Mouse (Mus musculus) midbrain, embryonic 16.5 days (tissue): Measurements from ENCODE around the gene Krtap5-4. TPM values are rescaled to one million over a fixed set of nuclear protein-coding genes. Genes with fewer than 3 reads are reported as not detected.

Source experiments
- ATAC-seq: fragments of 200-750 bp; cut with Nextera tagmentation; 2 replicates; pipeline ENCODE4 v1.8.0; 2017; ENCODE audit warnings: moderate TSS enrichment
- H3K27ac ChIP-seq: fragments of 300-500 bp; sonication (generic); 2 replicates; pipeline ENCODE4 v1.5.1; 2014; ENCODE audit warnings: mild to moderate bottlenecking, low read length, mixed read lengths
- H3K27me3 ChIP-seq: fragments of 300-500 bp; sonication (generic); 2 replicates; pipeline ENCODE4 v1.6.1; 2014; ENCODE audit warnings: low read depth, low read length, mixed read lengths; ENCODE audit not compliant: control insufficient read depth, insufficient read depth
- H3K36me3 ChIP-seq: fragments of 300-500 bp; sonication (generic); 2 replicates; pipeline ENCODE4 v1.6.1; 2014; ENCODE audit warnings: mild to moderate bottlenecking, low read length, moderate library complexity, mixed read lengths; ENCODE audit not compliant: control insufficient read depth, insufficient read depth
- H3K4me1 ChIP-seq: fragments of 300-500 bp; sonication (generic); 2 replicates; pipeline ENCODE4 v1.6.1; 2014; ENCODE audit warnings: mild to moderate bottlenecking, low read length, mixed read lengths; ENCODE audit not compliant: control insufficient read depth, insufficient read depth
- H3K4me2 ChIP-seq: fragments of 300-500 bp; sonication (generic); 2 replicates; pipeline ENCODE4 v1.6.1; 2014; ENCODE audit warnings: mild to moderate bottlenecking, low read length, mixed read lengths
- H3K4me3 ChIP-seq: fragments of 300-500 bp; sonication (generic); 2 replicates; pipeline ENCODE4 v1.5.1; 2014; ENCODE audit warnings: low read depth, mild to moderate bottlenecking, low read length, moderate library complexity, mixed read lengths
- H3K9ac ChIP-seq: fragments of 300-500 bp; sonication (generic); 2 replicates; pipeline ENCODE4 v1.6.1; 2014; ENCODE audit warnings: low read depth, low read length, mixed read lengths
- H3K9me3 ChIP-seq: fragments of 300-500 bp; sonication (generic); replicated peaks from 2 replicates; pipeline ENCODE4 v1.6.1; 2014; ENCODE audit warnings: mild to moderate bottlenecking, low read length, mixed read lengths; ENCODE audit not compliant: control insufficient read depth, poor library complexity, severe bottlenecking
- WGBS: fragments of 180-500 bp; shearing (Covaris S2); extraction: QIAGEN DNeasy Blood & Tissue Kit; methylation state at CpG from one replicate; pipeline ENCODE4 v1.1.7; 2014; 5-methylcytosine and 5-hydroxymethylcytosine counted together
- polyA plus RNA-seq: library from polyadenylated mRNA; unstranded; fragments of >200 nt; fragmentation: Nextera tagmentation; extraction: Ambion mirVana; gene quantifications from 2 replicates; pipeline ENCODE4 v1.2.1, GENCODE M21; 2015

The Krtap5-4 gene
- polyA plus RNA-seq, 1 experiment from 2014 or later: not detected

- Histone ChIP-seq H3K4me2 (no peak overlapping the region), H3K4me1 (peaks cover 5% of the 10 kb centered on the region; the same call in 1 of the 2 replicates), H3K36me3 (no peaks in the 10 kb centered on the region), H3K27me3 (no peaks in the 10 kb centered on the region), H3K9me3 (no peaks in the 10 kb centered on the region), H3K4me3 (no peak overlapping the region), H3K27ac (peak overlapping the region; percentile 31; the same call in 1 of the 2 replicates), H3K9ac (no peak overlapping the region)
- ATAC-seq: peak; percentile 70; the same call in 1 of the 2 replicates
- 40% methylated on average over 5 of the region's 5 CpGs for WGBS
These were observed 48.2 kb downstream of the Krtap5-4 start for GRCm38 (mm10) chr7:142351569-142351968.

- Histone ChIP-seq H3K4me3 (no peak overlapping the region), H3K9me3 (no peaks in the 10 kb centered on the region), H3K27ac (no peak overlapping the region), H3K36me3 (no peaks in the 10 kb centered on the region), H3K4me1 (peaks cover 5% of the 10 kb centered on the region; the same call in 1 of the 2 replicates), H3K4me2 (no peak overlapping the region), H3K27me3 (no peaks in the 10 kb centered on the region), H3K9ac (no peak overlapping the region)
- WGBS: 84% methylated on average over 5 of the region's 5 CpGs
- ATAC-seq: no peak
These were observed 50.5 kb downstream of the Krtap5-4 start for GRCm38 (mm10) chr7:142353854-142354253.

Other genes with a start within 250 kb of the Krtap5-4 start
- gene Mob2, start 242.5 kb upstream of the Krtap5-4 start, polyA plus RNA-seq: 47.5 and 50.3 TPM in 2 replicates
- gene Dusp8, start 207.7 kb upstream of the Krtap5-4 start, polyA plus RNA-seq: 113 and 128 TPM in 2 replicates
- gene Gm45618, start 182.8 kb upstream of the Krtap5-4 start, polyA plus RNA-seq: 0.30 TPM in 1 of 2 replicates, not detected in the other
- not detected in 2 replicates for gene Gm39115, start 167.5 kb upstream of the Krtap5-4 start, polyA plus RNA-seq
- gene Gm45337, start 158.9 kb upstream of the Krtap5-4 start, polyA plus RNA-seq: not detected in 2 replicates
- not detected in 2 replicates for gene Gm29735, start 146.4 kb upstream of the Krtap5-4 start, polyA plus RNA-seq
- not detected in 2 replicates for gene Gm4553, start 137.8 kb upstream of the Krtap5-4 start, polyA plus RNA-seq
- not detected in 2 replicates for gene Krtap5-2, start 127.5 kb upstream of the Krtap5-4 start, polyA plus RNA-seq
- gene Gm10153, start 113.2 kb upstream of the Krtap5-4 start, polyA plus RNA-seq: not detected in 2 replicates
- gene Krtap5-3, start 102.2 kb upstream of the Krtap5-4 start, polyA plus RNA-seq: not detected in 2 replicates
- not detected in 2 replicates for gene Gm7579, start 91.7 kb upstream of the Krtap5-4 start, polyA plus RNA-seq
- gene Krtap5-5, start 73.6 kb upstream of the Krtap5-4 start, polyA plus RNA-seq: not detected in 2 replicates
- not detected in 2 replicates for gene Gm40460, start 62.5 kb upstream of the Krtap5-4 start, polyA plus RNA-seq
- not detected in 2 replicates for gene Gm2431, start 45.2 kb upstream of the Krtap5-4 start, polyA plus RNA-seq
- gene Gm4559, start 29.2 kb upstream of the Krtap5-4 start, polyA plus RNA-seq: not detected in 2 replicates
- gene Krtap5-1, start 6.4 kb upstream of the Krtap5-4 start, polyA plus RNA-seq: not detected in 2 replicates
- 11.3 and 14.1 TPM in 2 replicates for gene Ifitm10, start 70.2 kb downstream of the Krtap5-4 start, polyA plus RNA-seq
- 2.5 and 3.4 TPM in 2 replicates for gene Gm49369, start 79.1 kb downstream of the Krtap5-4 start, polyA plus RNA-seq
- gene Ctsd, start 84.5 kb downstream of the Krtap5-4 start, polyA plus RNA-seq: 243 and 289 TPM in 2 replicates
- gene Syt8, start 131.3 kb downstream of the Krtap5-4 start, polyA plus RNA-seq: not detected in 2 replicates
- 0.51 and 0.78 TPM in 2 replicates for gene Tnni2, start 138.3 kb downstream of the Krtap5-4 start, polyA plus RNA-seq
- 4.8 and 5.1 TPM in 2 replicates for gene Lsp1, start 157.3 kb downstream of the Krtap5-4 start, polyA plus RNA-seq
- gene Tnnt3, start 195.3 kb downstream of the Krtap5-4 start, polyA plus RNA-seq: 0.91 and 1.6 TPM in 2 replicates
- 15.6 and 18.6 TPM in 2 replicates for gene Mrpl23, start 229.1 kb downstream of the Krtap5-4 start, polyA plus RNA-seq